Mouse (Mus musculus) MEL (cell line): ENCODE measurements at regions not wholly inside any gene's neighbourhood (a gene's known extent, or its start where the extent isn't known, plus 50 kb on each side); places are given as distances from the start of the nearest gene placed in this dataset.

Experiments
- CTCF ChIP-seq, 3 experiments: IDR thresholded peaks in 2 of 3; conservative IDR thresholded peaks in 1 of 3; 2 replicates each; pipeline ENCODE4 v1.5.1; 2011 to 2012; ENCODE audit warnings: low read length in 3 of 3, low read depth in 2 of 3, mild to moderate bottlenecking in 2 of 3, improper control_type of control experiment in 1 of 3, inconsistent platforms in 1 of 3, mixed read lengths in 1 of 3, moderate library complexity in 1 of 3; ENCODE audit not compliant: control insufficient read depth in 1 of 3, insufficient read depth in 1 of 3, poor library complexity in 1 of 3, severe bottlenecking in 1 of 3
- POLR2A ChIP-seq, 2 experiments: IDR thresholded peaks; 2 replicates each; pipeline ENCODE4 v1.6.1; 2011 to 2012; ENCODE audit warnings: low read length in 2 of 2, mild to moderate bottlenecking in 2 of 2, control low read depth in 1 of 2, improper control_type of control experiment in 1 of 2, low read depth in 1 of 2, moderate library complexity in 1 of 2; ENCODE audit not compliant: control insufficient read depth in 1 of 2, insufficient read depth in 1 of 2, poor library complexity in 1 of 2
- TAL1 ChIP-seq: IDR thresholded peaks from 2 replicates; pipeline ENCODE4 v1.6.1; 2012; ENCODE audit warnings: mild to moderate bottlenecking, inconsistent platforms, low read length, moderate library complexity, mixed read lengths
- USF2 ChIP-seq, 2 experiments: IDR thresholded peaks; 2 replicates each; pipeline ENCODE4 v1.6.1; 2011 to 2012; ENCODE audit warnings: improper control_type of control experiment in 2 of 2, low read length in 2 of 2, borderline replicate concordance in 1 of 2, inconsistent platforms in 1 of 2, low read depth in 1 of 2, mild to moderate bottlenecking in 1 of 2; ENCODE audit not compliant: insufficient read depth in 1 of 2

DNA sequence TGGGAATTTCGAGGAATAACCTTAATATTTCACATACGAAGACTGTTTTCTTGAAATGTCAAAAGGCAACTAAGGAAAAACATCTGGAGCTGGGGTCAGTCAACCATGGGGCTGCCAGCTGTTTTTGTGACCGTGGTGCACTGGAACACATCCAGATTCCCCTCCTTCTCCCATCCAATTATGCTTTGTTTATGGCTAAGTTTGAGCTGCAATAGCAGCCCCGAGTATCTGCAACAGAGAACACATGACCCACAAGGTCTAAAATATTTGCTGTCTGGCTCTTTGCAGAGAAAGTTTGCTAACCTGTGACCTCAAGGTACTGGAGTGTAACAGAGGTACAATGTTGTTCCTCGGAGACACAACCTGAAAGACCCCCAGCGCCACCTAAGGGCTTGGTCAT, 177.7 kb upstream of the Gadl1 start:
- no peak for TF ChIP-seq POLR2A (IDR thresholded peaks at IDR 0.05; ENCODE audit: control insufficient read depth in 1 of 2, insufficient read depth in 1 of 2, low read depth in 1 of 2, low read length in 2 of 2, poor library complexity in 1 of 2)
- TF ChIP-seq TAL1 = no peak
- TF ChIP-seq CTCF (IDR thresholded peaks at IDR 0.05 in 2 of 3, conservative IDR thresholded peaks at IDR 0.05 in 1 of 3; ENCODE audit: control insufficient read depth in 1 of 3, insufficient read depth in 1 of 3, low read depth in 2 of 3, low read length in 3 of 3, poor library complexity in 1 of 3, severe bottlenecking in 1 of 3) = no peak
- no peak for TF ChIP-seq USF2 (IDR thresholded peaks at IDR 0.05; ENCODE audit: borderline replicate concordance in 1 of 2, insufficient read depth in 1 of 2, low read depth in 1 of 2, low read length in 2 of 2)
